Mouse (Mus musculus) neural tube, embryonic 10.5 days (tissue): ENCODE data around the gene Zfp652.

Experiments used
- DNase-seq: peaks from one replicate; pipeline ENCODE4 v3.0.0-alpha.2; 2017; ENCODE audit warnings: low spot score; ENCODE audit errors: extremely low spot score

The Zfp652 gene

GRCm38 (mm10) chr11:95805527-95805926 is 93.1 kb downstream of the Zfp652 start:
- DNase-seq = no peak

- no peak for DNase-seq
Measured at GRCm38 (mm10) chr11:95807884-95808283, 95.4 kb downstream of the Zfp652 start.

GRCm38 (mm10) chr11:95808448-95809011 is 96.1 kb downstream of the Zfp652 start:
- no peak for DNase-seq

- DNase-seq = no peak
Measured at GRCm38 (mm10) chr11:95809603-95810002, 97.1 kb downstream of the Zfp652 start.

- DNase-seq = no peak
Measured at GRCm38 (mm10) chr11:95810828-95811227, 98.4 kb downstream of the Zfp652 start.

GRCm38 (mm10) chr11:95811741-95812140 is 99.3 kb downstream of the Zfp652 start:
- no peak for DNase-seq

- no peak for DNase-seq
Measured at GRCm38 (mm10) chr11:95812224-95812623, 99.8 kb downstream of the Zfp652 start.

- DNase-seq = no peak
Measured at GRCm38 (mm10) chr11:95814101-95814500, 101.6 kb downstream of the Zfp652 start.

GRCm38 (mm10) chr11:95814857-95815256 is 102.4 kb downstream of the Zfp652 start:
- DNase-seq = no peak

- no peak for DNase-seq
Measured at GRCm38 (mm10) chr11:95815412-95815811, 102.9 kb downstream of the Zfp652 start.

GRCm38 (mm10) chr11:95819138-95819537 is 106.7 kb downstream of the Zfp652 start:
- no peak for DNase-seq

- DNase-seq = no peak
Measured at GRCm38 (mm10) chr11:95821511-95821910, 109.0 kb downstream of the Zfp652 start.

- no peak for DNase-seq
Measured at GRCm38 (mm10) chr11:95822437-95822836, 110.0 kb downstream of the Zfp652 start.

- DNase-seq = peak; percentile 92
Measured at GRCm38 (mm10) chr11:95824071-95824876, 111.8 kb downstream of the Zfp652 start, which contains the start of gene Phospho1. Gene Phospho1 (plus strand): TSS chr11:95824499.

- DNase-seq = no peak
Measured at GRCm38 (mm10) chr11:95824877-95825243, 112.4 kb downstream of the Zfp652 start.

- DNase-seq = no peak
Measured at GRCm38 (mm10) chr11:95825625-95826024, 113.2 kb downstream of the Zfp652 start.

GRCm38 (mm10) chr11:95826317-95827167 is 114.1 kb downstream of the Zfp652 start:
- no peak for DNase-seq

- DNase-seq = no peak
Measured at GRCm38 (mm10) chr11:95827168-95827447, 114.6 kb downstream of the Zfp652 start.

GRCm38 (mm10) chr11:95827464-95828085 is 115.1 kb downstream of the Zfp652 start:
- peak; percentile 57 for DNase-seq

- no peak for DNase-seq
Measured at GRCm38 (mm10) chr11:95828181-95828964, 115.9 kb downstream of the Zfp652 start.

GRCm38 (mm10) chr11:95829526-95830050 is 117.1 kb downstream of the Zfp652 start:
- no peak for DNase-seq
